Mouse (Mus musculus) embryonic fibroblast, embryonic 13.5 days (primary cell): ENCODE results near the gene Bcor. TPM values are rescaled to one million over a fixed set of nuclear protein-coding genes. Genes with fewer than 3 reads are reported as not detected.

Experiments
- H3K27ac ChIP-seq: 2 replicates; pipeline ENCODE4 v1.5.1; 2012; ENCODE audit warnings: low read length, control low read depth, inconsistent platforms; ENCODE audit not compliant: insufficient read depth
- H3K4me1 ChIP-seq: 2 replicates; pipeline ENCODE4 v1.6.1; 2011; ENCODE audit warnings: low read length; ENCODE audit not compliant: control insufficient read depth, insufficient read depth
- H3K4me3 ChIP-seq: 2 replicates; pipeline ENCODE4 v1.5.1; 2011; ENCODE audit warnings: mild to moderate bottlenecking, control low read depth, low read length; ENCODE audit not compliant: insufficient read depth
- CTCF ChIP-seq: IDR thresholded peaks from 2 replicates; pipeline ENCODE4 v1.5.1; 2011; ENCODE audit warnings: mild to moderate bottlenecking, control low read depth, low read length, moderate library complexity, borderline replicate concordance; ENCODE audit not compliant: insufficient read depth
- POLR2A ChIP-seq: IDR thresholded peaks from 2 replicates; pipeline ENCODE4 v1.6.1; 2011; ENCODE audit warnings: low read depth, mild to moderate bottlenecking, control low read depth, low read length, moderate library complexity
- polyA plus RNA-seq: library from polyadenylated mRNA; stranded (reverse); fragments of >200 nt; gene quantifications from 2 replicates; pipeline ENCODE4 v1.2.4, GENCODE M21; 2011; ENCODE audit warnings: low read depth; ENCODE audit not compliant: missing spikeins, insufficient read length

The Bcor gene
- polyA plus RNA-seq, 1 experiment, result 21.9 TPM

DNA sequence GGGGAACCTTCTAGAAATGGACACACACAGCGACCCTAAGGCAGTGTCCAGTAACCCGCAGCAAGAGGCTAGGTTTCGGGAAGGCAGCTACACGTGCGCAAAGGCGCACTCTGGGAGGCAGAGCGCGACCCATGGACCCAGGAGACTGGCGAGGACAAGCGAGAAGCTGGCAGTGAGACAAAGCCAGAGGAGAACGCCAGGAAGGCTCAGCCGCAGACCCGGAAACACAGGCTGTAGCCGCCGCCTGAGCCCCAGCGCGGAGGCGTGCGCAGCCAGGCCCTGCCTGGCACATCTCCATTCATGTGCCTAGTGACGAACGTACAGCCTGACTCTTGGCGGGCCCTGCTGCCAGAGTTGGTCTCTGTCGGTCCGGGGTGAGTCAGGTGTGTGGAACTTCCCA, 30.9 kb downstream of the Bcor start:
- H3K27ac ChIP-seq, result peak overlapping the region; percentile 54
- no peak overlapping the region; the same call in 1 of the 2 replicates for H3K4me3 ChIP-seq
- no peaks in the 10 kb centered on the region; the same call in 1 of the 2 replicates for H3K4me1 ChIP-seq
- TF ChIP-seq CTCF, result no peak
- TF ChIP-seq POLR2A, result no peak

DNA sequence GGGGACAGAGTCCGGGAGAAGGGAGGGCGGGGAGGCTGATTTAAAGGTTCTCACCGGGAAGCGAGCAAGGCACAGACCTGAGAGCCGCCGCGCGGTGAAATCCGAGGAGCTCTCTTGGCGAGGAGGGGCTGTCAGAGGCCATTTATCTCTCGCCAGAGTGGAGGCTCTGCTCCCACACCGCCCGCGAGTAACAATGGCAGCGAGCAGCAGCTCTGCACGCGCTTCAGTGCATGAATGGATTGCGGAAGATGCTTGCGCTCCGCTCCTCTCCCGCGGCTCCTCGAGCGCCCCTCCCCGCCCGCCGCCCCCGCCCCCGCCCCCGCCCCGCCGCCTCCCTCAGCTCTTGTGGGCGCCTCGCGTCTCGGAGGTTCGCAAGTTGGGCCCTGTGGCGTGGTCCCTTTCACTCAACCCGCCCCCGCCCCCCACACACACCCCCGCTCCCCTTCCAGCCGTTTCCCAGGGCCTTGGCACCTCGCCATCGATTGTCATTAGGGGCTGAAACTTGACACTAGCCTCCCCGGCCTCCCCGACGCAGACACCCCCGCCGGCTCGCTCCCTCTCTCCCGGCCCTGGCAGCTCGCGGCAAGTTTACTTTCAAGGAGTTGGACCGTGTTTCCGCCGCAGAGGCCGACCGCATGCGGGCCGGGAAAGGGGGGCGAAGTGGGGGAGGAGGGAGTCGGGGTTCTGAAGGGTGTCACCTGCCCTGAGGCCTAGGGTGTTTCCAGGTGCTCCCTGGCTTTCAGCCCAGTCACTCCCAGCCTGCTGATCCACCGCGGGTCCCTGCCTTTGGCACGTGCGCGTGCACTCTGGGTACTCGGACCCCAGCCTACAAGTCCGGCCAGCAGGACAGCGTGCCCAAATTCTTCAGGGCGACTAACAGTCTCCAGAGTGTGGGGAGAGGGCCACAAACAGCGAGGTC, 31.7 kb downstream of the Bcor start:
- Histone ChIP-seq H3K4me1 (peaks cover 2% of the 10 kb centered on the region), H3K27ac (peak overlapping the region; percentile 54), H3K4me3 (peak overlapping the region; percentile 70)
- TF ChIP-seq CTCF (no peak), POLR2A (no peak)

DNA sequence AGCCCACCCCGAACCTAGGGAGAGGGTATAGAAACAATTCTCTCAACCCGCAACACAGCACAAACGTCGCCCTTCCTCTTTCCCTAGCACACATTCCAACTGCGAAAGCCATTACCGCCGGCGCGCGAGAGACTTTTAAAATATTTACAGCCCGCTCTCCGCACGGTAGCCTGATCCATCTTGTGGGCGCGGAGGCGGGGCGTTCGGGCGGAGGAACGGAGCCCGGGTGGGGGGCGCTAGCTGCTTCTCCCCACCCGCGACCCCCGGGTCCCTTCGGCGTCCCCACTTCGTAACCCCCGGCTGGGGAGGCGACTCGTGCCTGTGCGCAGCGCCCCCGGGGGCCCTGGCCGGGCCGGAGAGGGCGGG, 32.4 kb downstream of the Bcor start:
- TF ChIP-seq POLR2A (no peak), CTCF (no peak)
- Histone ChIP-seq H3K4me1 (peaks cover 2% of the 10 kb centered on the region), H3K4me3 (peak overlapping the region; percentile 70), H3K27ac (peak overlapping the region; percentile 5; the same call in 1 of the 2 replicates)

DNA sequence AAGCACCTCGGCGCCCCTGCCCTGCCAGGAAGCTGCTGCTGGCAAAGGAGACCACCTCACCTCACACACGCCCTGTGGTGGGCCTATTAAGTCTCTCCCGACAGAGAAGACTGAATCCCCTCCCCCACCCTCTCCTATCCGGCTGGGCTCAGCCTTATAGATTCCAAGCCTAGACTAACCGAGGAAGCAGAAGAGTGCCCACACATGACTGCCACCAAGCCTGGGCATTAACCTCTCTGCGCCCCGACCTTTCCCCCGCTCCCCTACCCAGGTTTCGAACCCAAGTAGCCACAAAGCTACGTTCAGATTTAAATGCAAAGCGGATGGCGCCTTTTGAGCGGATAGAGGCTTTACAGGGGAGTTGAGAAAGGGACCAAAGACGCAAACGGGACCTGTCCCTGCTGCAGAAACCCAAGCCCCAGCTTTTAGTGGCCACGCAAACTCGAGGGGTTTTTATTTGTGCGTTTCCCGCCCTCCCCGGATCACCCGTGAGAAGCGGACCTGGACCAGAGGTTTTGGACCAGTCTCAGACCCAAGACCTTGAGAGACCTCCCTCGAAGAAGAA, 33.0 kb downstream of the Bcor start:
- Histone ChIP-seq H3K4me1 (peaks cover 2% of the 10 kb centered on the region), H3K4me3 (peak overlapping the region; percentile 70), H3K27ac (no peak overlapping the region)
- no peak for TF ChIP-seq CTCF
- no peak for TF ChIP-seq POLR2A

DNA sequence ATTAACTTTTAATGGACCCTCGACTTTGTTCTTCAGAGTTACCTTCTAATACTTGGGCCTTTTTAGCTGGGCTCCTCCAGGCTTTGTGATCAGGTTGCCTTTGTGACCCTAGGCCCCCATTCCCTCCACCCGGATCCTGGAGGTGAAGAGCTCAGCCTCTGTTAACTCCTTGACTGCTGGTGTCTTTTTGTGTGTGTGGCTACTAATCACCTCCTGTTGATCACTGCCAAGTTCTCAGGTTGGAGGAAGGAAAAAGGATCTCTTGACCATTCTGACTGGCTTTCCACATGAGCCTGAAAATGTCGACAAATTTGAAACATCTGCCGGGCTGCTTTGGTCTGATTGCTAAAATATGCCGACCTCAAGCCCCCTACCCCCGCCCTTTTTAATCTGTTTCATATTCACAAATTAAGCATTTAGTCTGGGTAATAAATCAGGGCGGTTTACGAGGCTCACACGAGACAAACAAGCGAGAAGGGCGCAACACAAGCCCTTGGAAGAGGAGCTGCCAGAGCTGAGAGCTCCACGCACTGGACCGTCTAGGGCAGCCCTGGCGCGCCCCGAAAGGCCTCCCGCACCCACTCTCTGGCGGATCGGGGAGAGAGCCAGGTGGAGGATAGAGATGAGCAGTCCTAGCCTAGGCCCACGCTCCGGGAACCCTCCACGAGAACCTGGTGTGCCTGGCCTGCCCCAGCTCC, 33.6 kb downstream of the Bcor start:
- TF ChIP-seq CTCF, result no peak
- TF ChIP-seq POLR2A, result no peak
- H3K27ac ChIP-seq, result no peak overlapping the region
- H3K4me3 ChIP-seq, result peak overlapping the region; percentile 70
- H3K4me1 ChIP-seq, result peaks cover 2% of the 10 kb centered on the region

DNA sequence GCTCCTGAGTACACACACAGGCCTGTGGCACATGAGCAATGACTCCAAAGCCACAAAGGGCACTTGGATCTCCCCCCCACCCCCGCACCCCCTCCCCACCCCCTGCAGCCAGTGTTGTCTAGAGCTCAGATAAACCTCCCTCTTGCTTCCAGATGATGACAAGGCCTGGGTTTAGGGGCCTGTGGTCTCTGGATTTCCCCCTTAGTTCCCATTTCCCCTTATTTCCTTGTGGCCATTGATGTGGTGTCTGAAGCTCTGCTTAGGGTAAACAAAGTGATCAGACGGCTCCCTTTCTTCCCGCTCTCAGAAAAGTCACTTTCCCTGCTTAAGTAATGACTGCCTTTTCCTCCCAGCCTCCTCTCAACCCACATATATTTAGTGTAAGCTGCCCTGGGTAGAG, 35.6 kb downstream of the Bcor start:
- H3K4me3 ChIP-seq, result no peak overlapping the region
- TF ChIP-seq CTCF, result no peak
- TF ChIP-seq POLR2A, result no peak
- no peak overlapping the region for H3K27ac ChIP-seq
- peaks cover 2% of the 10 kb centered on the region for H3K4me1 ChIP-seq

DNA sequence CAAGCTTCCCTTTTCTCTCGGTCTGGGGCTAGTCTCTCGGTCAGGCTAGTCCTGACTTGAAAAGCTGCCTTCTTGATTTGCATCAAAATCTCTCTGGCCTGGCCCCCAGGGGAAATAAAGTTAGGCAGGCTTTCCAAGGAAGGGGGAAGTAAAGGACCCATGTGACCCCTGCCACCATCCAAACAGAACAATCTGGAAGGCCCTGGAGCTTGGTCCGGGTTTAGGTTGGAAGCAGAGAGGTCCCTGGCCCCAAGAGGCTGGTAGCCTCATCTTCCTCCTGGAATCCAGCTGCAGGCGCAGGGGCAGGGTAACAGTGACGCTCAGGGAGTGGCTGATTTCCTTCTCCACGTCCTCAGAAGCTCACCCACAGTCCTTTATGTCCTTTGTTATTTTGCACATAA, 36.5 kb downstream of the Bcor start:
- no peak overlapping the region for H3K4me3 ChIP-seq
- H3K27ac ChIP-seq, result peak overlapping the region; percentile 31; the same call in 1 of the 2 replicates
- no peak for TF ChIP-seq CTCF
- TF ChIP-seq POLR2A, result no peak
- H3K4me1 ChIP-seq, result peaks cover 2% of the 10 kb centered on the region

DNA sequence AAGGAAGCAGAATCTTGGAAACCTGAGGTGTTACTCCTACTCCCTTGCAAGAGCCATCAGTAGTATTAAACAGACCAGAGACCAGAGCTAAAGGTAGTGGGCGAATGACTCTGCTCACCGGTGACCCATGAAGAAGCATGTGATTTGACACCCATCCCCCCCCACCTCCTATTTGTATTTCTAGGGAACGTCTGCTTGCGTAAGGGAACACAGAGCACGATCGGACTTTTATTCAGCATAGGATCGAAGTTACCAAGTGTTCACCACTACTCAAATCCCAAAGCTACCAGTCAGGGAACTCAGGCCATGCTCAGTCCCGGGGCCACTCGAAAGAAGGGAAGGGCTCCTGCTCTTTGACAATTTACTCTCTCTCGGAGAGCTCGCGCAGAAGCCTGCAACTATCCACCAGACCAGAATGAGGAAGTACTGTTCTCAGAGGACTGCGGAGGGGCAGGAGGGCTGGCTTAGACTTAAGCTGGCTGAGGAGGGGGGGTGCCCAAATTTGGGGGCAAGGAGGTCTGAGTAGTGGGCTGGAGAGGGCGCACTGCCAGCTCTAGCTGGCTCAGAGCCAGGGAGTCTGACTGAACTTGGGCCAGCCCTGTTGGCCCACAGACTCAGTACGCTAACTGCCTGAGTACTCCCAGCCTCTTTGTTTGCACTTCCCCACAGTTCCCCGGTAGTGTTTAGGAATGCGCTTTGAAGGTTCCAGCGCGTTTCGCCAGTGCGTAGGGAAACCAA, 37.4 kb downstream of the Bcor start:
- Histone ChIP-seq H3K27ac (no peak overlapping the region; the same call in 1 of the 2 replicates), H3K4me1 (peaks cover 2% of the 10 kb centered on the region), H3K4me3 (no peak overlapping the region)
- no peak for TF ChIP-seq CTCF
- no peak for TF ChIP-seq POLR2A

DNA sequence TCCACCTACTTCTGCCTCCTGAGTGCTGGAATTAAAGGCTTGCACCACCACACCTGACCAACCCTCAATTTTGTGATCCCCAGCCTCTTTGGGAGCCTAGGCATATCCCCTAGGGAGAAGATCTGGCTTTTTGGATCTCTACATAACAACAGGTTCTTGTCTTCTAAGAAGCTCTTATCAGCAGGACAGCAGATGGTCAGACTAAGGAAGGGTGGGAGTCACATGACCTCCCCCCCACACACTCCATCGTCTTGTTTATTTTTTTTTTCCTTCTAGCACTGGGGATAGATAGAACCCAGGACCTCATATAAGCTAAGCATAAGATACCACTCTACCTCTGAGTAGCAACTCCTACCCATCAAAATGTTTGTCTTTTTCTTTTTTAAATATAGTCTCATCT, 40.7 kb downstream of the Bcor start:
- H3K27ac ChIP-seq, result no peak overlapping the region
- no peak overlapping the region for H3K4me3 ChIP-seq
- H3K4me1 ChIP-seq, result peaks cover 5% of the 10 kb centered on the region
- no peak for TF ChIP-seq CTCF
- no peak for TF ChIP-seq POLR2A

DNA sequence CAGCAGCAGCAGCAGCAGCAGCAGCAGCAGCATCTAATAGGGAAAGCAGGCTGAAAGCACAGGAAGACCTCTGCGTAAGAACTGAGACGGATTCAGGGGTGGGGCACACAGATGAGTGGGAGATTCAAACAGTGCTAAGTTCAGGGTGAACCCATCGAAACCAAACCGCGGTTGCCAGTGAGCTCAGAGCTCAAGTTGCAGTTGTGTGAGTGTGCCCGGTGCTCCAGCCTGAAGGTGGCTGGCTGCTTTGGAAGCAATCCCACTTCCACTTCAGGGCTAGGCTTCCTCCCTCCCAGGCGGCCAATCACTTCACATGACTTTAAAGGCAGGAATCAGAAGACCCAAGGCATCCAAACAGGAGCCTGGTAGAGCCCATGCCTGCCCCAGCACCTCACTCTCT, 44.0 kb downstream of the Bcor start:
- no peak overlapping the region for H3K27ac ChIP-seq
- no peak overlapping the region for H3K4me3 ChIP-seq
- no peak for TF ChIP-seq POLR2A
- no peak for TF ChIP-seq CTCF
- peaks cover 6% of the 10 kb centered on the region; the same call in 1 of the 2 replicates for H3K4me1 ChIP-seq
